Mouse (Mus musculus): ENCODE measurements around the gene Vipr1. TPM values are rescaled to one million over a fixed set of nuclear protein-coding genes. Genes with fewer than 3 reads are reported as not detected.
A peak's percentile ranks its signal among the peaks of the same experiment; 100 is the strongest.
"Not testable (repeated sequence)": the region's sequence is repeated elsewhere in the genome, so short reads cannot be mapped to it uniquely, and the experiment has no call there.

Gene Vipr1
- 0.45 and 0.77 TPM in 2 replicates for polyA plus RNA-seq (2015; fragmentation: Nextera tagmentation; extraction: Ambion mirVana)

GRCm38 (mm10) chr9:121642401-121643181 is at the start of gene Vipr1:
Vipr1 (plus strand) TSS chr9:121642716.
- H3K4me3 ChIP-seq: peak within 1 kb of the TSS; percentile 69

GRCm38 (mm10) chr9:121592948-121593550 is 49.5 kb upstream of the Vipr1 start:
- H3K27me3 ChIP-seq: no peaks in the 10 kb centered on the region
- WGBS: 37% methylated on average over 13 of the region's 13 CpGs
- H3K4me3 ChIP-seq: no peak overlapping the region
- ATAC-seq (replicated peaks): no peak
- H3K36me3 ChIP-seq: no peaks in the 10 kb centered on the region
- no peaks in the 10 kb centered on the region for H3K9me3 ChIP-seq
- peaks cover 27% of the 10 kb centered on the region for H3K4me1 ChIP-seq
- no peak overlapping the region for H3K9ac ChIP-seq (replicated peaks)
- 0 out of 2 replicates have a peak overlapping the region, but pooled peaks have one; percentile 27 for H3K27ac ChIP-seq (replicated peaks)
- H3K4me2 ChIP-seq (replicated peaks): no peak overlapping the region

More at GRCm38 (mm10) chr9:121642401-121643181, at the start of gene Vipr1:
- peak; percentile 90 for ATAC-seq (replicated peaks)
- Histone ChIP-seq H3K9me3 (no peaks in the 10 kb centered on the region), H3K9ac (replicated peaks) (peak within 1 kb of the TSS; percentile 49), H3K36me3 (no peaks in the 10 kb centered on the region), H3K27me3 (peaks cover 38% of the 10 kb centered on the region), H3K4me2 (replicated peaks) (peak within 1 kb of the TSS; percentile 94), H3K4me1 (peaks cover 25% of the 10 kb centered on the region), H3K27ac (replicated peaks) (no peak within 1 kb of the TSS)
- under 1% methylated on average over 76 of the region's 79 CpGs for WGBS

- peaks cover 27% of the 10 kb centered on the region for H3K4me1 ChIP-seq
- not testable (repeated sequence) for H3K27me3 ChIP-seq; H3K9ac ChIP-seq (replicated peaks); ATAC-seq (replicated peaks); H3K4me3 ChIP-seq; H3K27ac ChIP-seq (replicated peaks); H3K36me3 ChIP-seq; H3K9me3 ChIP-seq; H3K4me2 ChIP-seq (replicated peaks)
- WGBS: 85% methylated on average over 3 of the region's 3 CpGs
Measured at GRCm38 (mm10) chr9:121593768-121594167, 48.7 kb upstream of the Vipr1 start.

- no peaks in the 10 kb centered on the region for H3K27me3 ChIP-seq
- ATAC-seq (replicated peaks): peak; percentile 49
Measured at GRCm38 (mm10) chr9:121594771-121595170, 47.7 kb upstream of the Vipr1 start.

GRCm38 (mm10) chr9:121598106-121598505 is 44.4 kb upstream of the Vipr1 start:
- Histone ChIP-seq H3K4me1 (peaks cover 35% of the 10 kb centered on the region), H3K4me3 (no peak overlapping the region), H3K4me2 (replicated peaks) (no peak overlapping the region), H3K27ac (replicated peaks) (no peak overlapping the region), H3K9ac (replicated peaks) (no peak overlapping the region), H3K36me3 (no peaks in the 10 kb centered on the region), H3K9me3 (no peaks in the 10 kb centered on the region), H3K27me3 (no peaks in the 10 kb centered on the region)
- no peak for ATAC-seq (replicated peaks)
- WGBS: 83% methylated on average over 2 of the region's 2 CpGs

More at GRCm38 (mm10) chr9:121594771-121595170, 47.7 kb upstream of the Vipr1 start:
- H3K4me2 ChIP-seq (replicated peaks): no peak overlapping the region
- H3K36me3 ChIP-seq: no peaks in the 10 kb centered on the region
- H3K4me3 ChIP-seq: no peak overlapping the region
- WGBS: 27% methylated on average over 4 of the region's 4 CpGs
- no peak overlapping the region for H3K27ac ChIP-seq (replicated peaks)
- H3K9ac ChIP-seq (replicated peaks): no peak overlapping the region
- peaks cover 30% of the 10 kb centered on the region for H3K4me1 ChIP-seq
- no peaks in the 10 kb centered on the region for H3K9me3 ChIP-seq

GRCm38 (mm10) chr9:121599551-121599950 is 43.0 kb upstream of the Vipr1 start:
- Histone ChIP-seq H3K36me3 (no peaks in the 10 kb centered on the region), H3K27ac (replicated peaks) (0 out of 2 replicates have a peak overlapping the region, but pooled peaks have one; percentile 36), H3K4me2 (replicated peaks) (no peak overlapping the region), H3K9me3 (no peaks in the 10 kb centered on the region), H3K4me1 (peaks cover 26% of the 10 kb centered on the region), H3K4me3 (no peak overlapping the region), H3K27me3 (no peaks in the 10 kb centered on the region), H3K9ac (replicated peaks) (no peak overlapping the region)
- ATAC-seq (replicated peaks): no peak
- 74% methylated on average over 6 of the region's 6 CpGs for WGBS

- Histone ChIP-seq H3K9me3 (no peaks in the 10 kb centered on the region), H3K27me3 (no peaks in the 10 kb centered on the region), H3K36me3 (no peaks in the 10 kb centered on the region), H3K4me1 (peaks cover 21% of the 10 kb centered on the region), H3K4me3 (no peak overlapping the region), H3K9ac (replicated peaks) (no peak overlapping the region), H3K4me2 (replicated peaks) (no peak overlapping the region), H3K27ac (replicated peaks) (peak overlapping the region; percentile 36)
- 38% methylated on average over 13 of the region's 13 CpGs for WGBS
- ATAC-seq (replicated peaks): no peak; the same call in 1 of the 2 replicates
Measured at GRCm38 (mm10) chr9:121600201-121600860, 42.2 kb upstream of the Vipr1 start.

GRCm38 (mm10) chr9:121600861-121601427 is 41.6 kb upstream of the Vipr1 start:
- ATAC-seq (replicated peaks): no peak
- Histone ChIP-seq H3K9ac (replicated peaks) (no peak overlapping the region), H3K27ac (replicated peaks) (peak overlapping the region; percentile 36; the same call in 1 of the 2 replicates), H3K27me3 (no peaks in the 10 kb centered on the region), H3K4me1 (peaks cover 21% of the 10 kb centered on the region), H3K4me3 (no peak overlapping the region), H3K4me2 (replicated peaks) (no peak overlapping the region), H3K36me3 (no peaks in the 10 kb centered on the region), H3K9me3 (no peaks in the 10 kb centered on the region)
- WGBS: 46% methylated on average over 6 of the region's 6 CpGs

GRCm38 (mm10) chr9:121602381-121602780 is 40.1 kb upstream of the Vipr1 start:
- 76% methylated on average over 2 of the region's 2 CpGs for WGBS

GRCm38 (mm10) chr9:121605414-121606278 is 36.9 kb upstream of the Vipr1 start:
- no peaks in the 10 kb centered on the region for H3K9me3 ChIP-seq
- H3K9ac ChIP-seq (replicated peaks): no peak overlapping the region
- H3K27me3 ChIP-seq: no peaks in the 10 kb centered on the region
- 55% methylated on average over 12 of the region's 12 CpGs for WGBS
- H3K4me3 ChIP-seq: no peak overlapping the region
- H3K4me1 ChIP-seq: peaks cover 9% of the 10 kb centered on the region
- peak; percentile 77 for ATAC-seq (replicated peaks)
- no peak overlapping the region for H3K4me2 ChIP-seq (replicated peaks)
- no peaks in the 10 kb centered on the region for H3K36me3 ChIP-seq
- H3K27ac ChIP-seq (replicated peaks): no peak overlapping the region

More at GRCm38 (mm10) chr9:121602381-121602780, 40.1 kb upstream of the Vipr1 start:
- no peak overlapping the region for H3K27ac ChIP-seq (replicated peaks)
- peaks cover 21% of the 10 kb centered on the region for H3K4me1 ChIP-seq
- H3K9me3 ChIP-seq: no peaks in the 10 kb centered on the region
- no peak overlapping the region for H3K4me3 ChIP-seq
- H3K36me3 ChIP-seq: no peaks in the 10 kb centered on the region
- H3K4me2 ChIP-seq (replicated peaks): no peak overlapping the region
- ATAC-seq (replicated peaks): no peak
- no peaks in the 10 kb centered on the region for H3K27me3 ChIP-seq
- no peak overlapping the region for H3K9ac ChIP-seq (replicated peaks)

- H3K9me3 ChIP-seq: no peaks in the 10 kb centered on the region
- no peaks in the 10 kb centered on the region for H3K27me3 ChIP-seq
- H3K4me3 ChIP-seq: no peak overlapping the region
- ATAC-seq (replicated peaks): peak; percentile 45
- WGBS: 54% methylated on average over 1 of the region's 1 CpGs
- H3K36me3 ChIP-seq: no peaks in the 10 kb centered on the region
- 0 out of 2 replicates have a peak, but pooled peaks cover 3% of the 10 kb centered on the region for H3K4me1 ChIP-seq
- no peak overlapping the region for H3K27ac ChIP-seq (replicated peaks)
- H3K9ac ChIP-seq (replicated peaks): no peak overlapping the region
- H3K4me2 ChIP-seq (replicated peaks): no peak overlapping the region
Measured at GRCm38 (mm10) chr9:121606498-121607096, 35.9 kb upstream of the Vipr1 start.

Data from forebrain, embryonic 15.5 days (tissue).